ENCODE assay signal across 11 mouse cellular contexts in the genomic region with DNA sequence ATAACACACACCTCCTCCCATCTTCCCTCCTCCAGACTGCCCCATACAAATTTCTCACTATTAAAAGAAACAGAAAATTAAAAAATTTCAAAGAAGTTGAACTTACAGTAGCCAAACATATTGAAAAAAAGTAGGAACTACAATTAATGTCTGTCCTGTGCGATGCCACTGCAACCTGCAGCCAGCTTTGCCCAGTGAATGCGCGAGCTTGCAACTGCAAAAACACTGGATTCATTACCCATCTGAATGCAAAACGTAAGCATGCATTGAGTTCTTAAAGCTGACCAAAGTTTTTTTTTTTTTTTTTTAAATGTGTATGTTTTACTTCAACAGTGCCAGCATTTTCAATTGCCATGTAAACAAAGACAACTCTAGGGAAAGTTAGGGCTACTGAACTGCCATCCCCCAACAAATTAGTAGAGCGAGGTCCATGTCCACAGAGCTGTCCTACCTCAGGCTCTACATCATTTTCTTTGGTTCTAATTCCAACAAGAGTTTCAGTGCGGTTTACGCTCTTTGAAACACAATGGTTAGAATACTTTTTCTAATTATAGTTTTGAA. TPM values are rescaled to one million over a fixed set of nuclear protein-coding genes. Genes with fewer than 3 reads are reported as not detected.
DNase-seq lines count a peak whose midpoint lies in the region; ATAC-seq and TF ChIP-seq lines count a peak whose summit lies in the region.
"Had no signal": no experiment of that assay in that cellular context is flagged by ENCODE, and none has a peak within 500 bp of the region (broad histone marks: within the 10 kb centered on the region; RNA-seq: fewer than 3 reads in every experiment).

No protein-coding gene starts in this region.

- DNase-seq in heart, postnatal 0 days (ENCODE audit: low spot score) = no peak
- no peak for DNase-seq in heart, adult 9 months (ENCODE audit: low spot score in 2 of 2)
- peak; percentile 52 for DNase-seq in NIH3T3 (ENCODE audit: low read depth)
- no peak for DNase-seq in forebrain, embryonic 10.5 days (ENCODE audit: extremely low spot score, low spot score)
- peak; percentile 90 for DNase-seq in midbrain, embryonic 11.5 days (ENCODE audit: low spot score, missing footprints)
- DNase-seq in frontal cortex, postnatal 25 days (ENCODE audit: low spot score in 2 of 2) = no peak
- DNase-seq in right cerebral cortex, postnatal 25 days = no peak
- DNase-seq: kidney, postnatal 36 days had no signal

- peaks cover 62% of the 10 kb centered on the region for H3K27me3 ChIP-seq in heart, postnatal 0 days (ENCODE audit: control insufficient read depth, insufficient read depth, low read length)
- peaks cover 59% of the 10 kb centered on the region for H3K27me3 ChIP-seq in forebrain, embryonic 10.5 days (ENCODE audit: poor library complexity, severe bottlenecking)
- peaks cover 5% of the 10 kb centered on the region for H3K27me3 ChIP-seq in midbrain, embryonic 11.5 days (ENCODE audit: control insufficient read depth, insufficient read depth, low read length)

- H3K4me2 ChIP-seq in heart, postnatal 0 days (ENCODE audit: low read depth, low read length) = peak overlapping the region; percentile 58; the same call in 1 of the 2 replicates
- peak overlapping the region; percentile 75 for H3K4me2 ChIP-seq in midbrain, embryonic 11.5 days
- H3K4me2 ChIP-seq: liver, embryonic 15.5 days had no signal

- H3K4me3 ChIP-seq in heart, postnatal 0 days (ENCODE audit: low read depth, low read length) = no peak overlapping the region
- peak overlapping the region; percentile 96 for H3K4me3 ChIP-seq in forebrain, embryonic 10.5 days
- H3K4me3 ChIP-seq in midbrain, embryonic 11.5 days (ENCODE audit: low read depth, low read length) = peak overlapping the region; percentile 96
- H3K4me3 ChIP-seq: liver, embryonic 15.5 days had no signal

- no peaks in the 10 kb centered on the region for H3K36me3 ChIP-seq in heart, postnatal 0 days (replicated peaks; ENCODE audit: control insufficient read depth, insufficient read depth, low read length)
- H3K36me3 ChIP-seq in forebrain, embryonic 10.5 days (replicated peaks) = peaks cover 52% of the 10 kb centered on the region
- peaks cover 11% of the 10 kb centered on the region for H3K36me3 ChIP-seq in midbrain, embryonic 11.5 days (ENCODE audit: control insufficient read depth, insufficient read depth, low read length)
- H3K36me3 ChIP-seq: liver, embryonic 15.5 days had no signal

- WGBS in heart, postnatal 0 days = 53% methylated on average over 7 of the region's 7 CpGs
- 3% methylated on average over 7 of the region's 7 CpGs for WGBS in forebrain, embryonic 10.5 days
- WGBS in midbrain, embryonic 11.5 days = 6% methylated on average over 7 of the region's 7 CpGs

- peaks cover 11% of the 10 kb centered on the region; the same call in 1 of the 2 replicates for H3K4me1 ChIP-seq in heart, postnatal 0 days (ENCODE audit: control insufficient read depth, insufficient read depth)
- H3K4me1 ChIP-seq in forebrain, embryonic 10.5 days = peaks cover 46% of the 10 kb centered on the region
- H3K4me1 ChIP-seq in midbrain, embryonic 11.5 days (ENCODE audit: control insufficient read depth, insufficient read depth, low read length) = peaks cover 8% of the 10 kb centered on the region; the same call in 1 of the 2 replicates

- no peak for ATAC-seq in heart, postnatal 0 days (ENCODE audit: insufficient read depth, low read depth)
- ATAC-seq in midbrain, embryonic 11.5 days (ENCODE audit: low FRiP score) = no peak
- no peak for ATAC-seq in erythroblast, adult 5-6 weeks (replicated peaks; ENCODE audit: low FRiP score, poor library complexity, severe bottlenecking)

- H3K9ac ChIP-seq in heart, postnatal 0 days (replicated peaks; ENCODE audit: low read depth, low read length) = no peak overlapping the region
- peak overlapping the region; percentile 98 for H3K9ac ChIP-seq in midbrain, embryonic 11.5 days (ENCODE audit: low read length)
- H3K9ac ChIP-seq: liver, embryonic 15.5 days had no signal

- no peak for TF ChIP-seq EP300 in heart, postnatal 0 days (IDR thresholded peaks at IDR 0.05; ENCODE audit: low read depth)

- no peak for TF ChIP-seq CTCF in heart, postnatal 0 days (IDR thresholded peaks at IDR 0.05; ENCODE audit: low read depth)

- no peaks in the 10 kb centered on the region for H3K9me3 ChIP-seq in heart, postnatal 0 days (replicated peaks; ENCODE audit: control insufficient read depth, low read length)
- H3K9me3 ChIP-seq in forebrain, embryonic 10.5 days = no peaks in the 10 kb centered on the region
- no peaks in the 10 kb centered on the region for H3K9me3 ChIP-seq in midbrain, embryonic 11.5 days (ENCODE audit: control insufficient read depth, low read length)
- H3K9me3 ChIP-seq: liver, embryonic 15.5 days had no signal

- H3K27ac ChIP-seq in heart, postnatal 0 days (ENCODE audit: low read depth) = no peak overlapping the region
- H3K27ac ChIP-seq in forebrain, embryonic 10.5 days = peak overlapping the region; percentile 100
- H3K27ac ChIP-seq in midbrain, embryonic 11.5 days (ENCODE audit: low read depth, low read length) = peak overlapping the region; percentile 100
- H3K27ac ChIP-seq: liver, embryonic 15.5 days had no signal

RNA-seq across cellular contexts. Expression of a gene that starts 3.2 kb away (rescaled TPM):
- 11.4 and 11.6 TPM in 2 replicates for total RNA-seq in heart, postnatal 0 days (2014; rRNA removed; ENCODE audit: low replicate concordance)
- polyA plus RNA-seq in heart, postnatal 0 days (2015; fragmentation: Nextera tagmentation; extraction: Ambion mirVana) = 2.0 and 2.3 TPM in 2 replicates
- 64.9 and 66.1 TPM in 2 replicates for polyA plus RNA-seq in forebrain, embryonic 10.5 days (2016; fragmentation: Nextera tagmentation; extraction: Ambion mirVana)
- 69.9 and 82.3 TPM in 2 replicates for polyA plus RNA-seq in midbrain, embryonic 11.5 days (2014; fragmentation: Nextera tagmentation; extraction: Ambion mirVana)
- not detected in 2 replicates for total RNA-seq in erythroblast, adult 5-6 weeks (2015; ENCODE audit: low replicate concordance)
- not detected in 2 replicates for total RNA-seq in erythroblast, adult 5-6 weeks (2017; ENCODE audit: low replicate concordance)
- total RNA-seq: neutrophil, adult 5-6 weeks had no signal

Comparison
In these comparisons a context has a peak if more than half of its experiments do, and no peak if none do; other contexts are left out.
1. DNase-seq: peak in NIH3T3 (single experiment) and midbrain, embryonic 11.5 days (single experiment); none in heart, postnatal 0 days (single experiment), heart, adult 9 months (0 of 2), forebrain, embryonic 10.5 days (single experiment), frontal cortex, postnatal 25 days (0 of 2) and right cerebral cortex, postnatal 25 days (single experiment).
2. RNA of a gene that starts 3.2 kb away (polyA plus RNA-seq): 69.9 to 82.3 TPM in midbrain, embryonic 11.5 days and 64.9 to 66.1 TPM in forebrain, embryonic 10.5 days; 2.0 to 2.3 TPM in heart, postnatal 0 days; every median in the first group is over 10 times any median in the second.